Mouse (Mus musculus): ENCODE data around the gene Fetub.
"Not testable (repeated sequence)": the region's sequence is repeated elsewhere in the genome, so short reads cannot be mapped to it uniquely, and the experiment has no call there.

GRCm38 (mm10) chr16:22941825-22942476 is 23.8 kb downstream of the Fetub start:
- TF ChIP-seq CTCF, POLR2A (IDR thresholded peaks at IDR 0.05; ENCODE audit: insufficient read depth, low read depth, low read length): not testable (repeated sequence)
